Mouse (Mus musculus) ES-Bruce4 (cell line): ENCODE results near the gene Slc24a2.

Experiments used
- CTCF ChIP-seq: IDR thresholded peaks from one replicate; pipeline ENCODE4 v1.8.1; 2011; ENCODE audit warnings: low read depth, low read length
- POLR2A ChIP-seq: IDR thresholded peaks from one replicate; pipeline ENCODE4 v1.8.1; 2011; ENCODE audit warnings: low read length; ENCODE audit not compliant: insufficient read depth

DNA sequence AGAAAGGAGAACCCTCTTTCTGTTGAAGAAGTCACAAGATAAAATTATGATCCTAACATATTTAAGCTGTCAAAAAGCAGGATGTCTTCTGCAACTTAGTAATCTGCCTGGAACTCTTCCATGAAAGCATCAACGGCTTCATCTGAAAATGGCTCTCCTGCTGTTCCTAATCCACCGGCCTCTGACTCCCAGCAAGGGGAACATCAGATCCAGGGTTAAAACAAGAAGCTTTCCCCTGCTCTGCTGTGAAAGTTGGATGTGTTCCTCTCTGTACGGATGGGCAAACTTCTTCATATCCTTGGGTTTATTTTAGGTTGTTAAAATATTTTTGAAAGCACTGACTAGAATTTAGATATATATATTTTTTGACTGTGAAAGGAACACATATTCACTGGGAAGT, 136.7 kb downstream of the Slc24a2 start:
- TF ChIP-seq CTCF, result no peak
- TF ChIP-seq POLR2A, result no peak
